Mouse (Mus musculus) CH12.LX (cell line): ENCODE data around the gene Pde4b. TPM values are rescaled to one million over a fixed set of nuclear protein-coding genes. Genes with fewer than 3 reads are reported as not detected.

Source experiments
- DNase-seq: peaks from one replicate; pipeline ENCODE4 v3.0.0-alpha.2; 2013; ENCODE audit errors: extremely low read depth
- H3K27ac ChIP-seq: 2 replicates; pipeline ENCODE4 v1.5.1; 2012; ENCODE audit warnings: low read depth, mild to moderate bottlenecking, control low read depth, moderate library complexity; ENCODE audit not compliant: insufficient read depth
- H3K27me3 ChIP-seq: replicated peaks from 2 replicates; pipeline ENCODE3; 2012; ENCODE audit warnings: inconsistent platforms
- H3K36me3 ChIP-seq, 2 experiments: replicated peaks in 1 of 2; 2 replicates each; pipeline versions ENCODE3 to v1.6.1; 2012; ENCODE audit warnings: inconsistent platforms in 1 of 2, low read length in 1 of 2, mild to moderate bottlenecking in 1 of 2, mixed read lengths in 1 of 2, moderate library complexity in 1 of 2; ENCODE audit not compliant: control insufficient read depth in 1 of 2, insufficient read depth in 1 of 2
- H3K4me1 ChIP-seq, 2 experiments: 2 replicates each; pipeline ENCODE4 v1.6.1; 2012; ENCODE audit warnings: inconsistent platforms in 1 of 2, moderate library complexity in 1 of 2; ENCODE audit not compliant: insufficient read depth in 2 of 2, control insufficient read depth in 1 of 2
- H3K4me2 ChIP-seq: 2 replicates; pipeline ENCODE4 v1.6.1; 2012; ENCODE audit warnings: low read depth, mild to moderate bottlenecking, control low read depth; ENCODE audit not compliant: poor library complexity, insufficient read depth, severe bottlenecking
- H3K4me3 ChIP-seq, 3 experiments: fragments of 150-350 bp in 1 of 3; sonication (generic) in 1 of 3; replicated peaks in 1 of 3; 2 replicates each; pipeline versions ENCODE3 to v1.5.1; 2011 to 2012; ENCODE audit warnings: low read depth in 2 of 3, low read length in 2 of 3, mild to moderate bottlenecking in 2 of 3, moderate library complexity in 2 of 3, control low read depth in 1 of 3, improper control_type of control experiment in 1 of 3, inconsistent platforms in 1 of 3, mixed read lengths in 1 of 3; ENCODE audit not compliant: poor library complexity in 1 of 3
- H3K79me2 ChIP-seq: replicated peaks from 2 replicates; pipeline ENCODE4 v1.6.1; 2012; ENCODE audit warnings: mild to moderate bottlenecking, moderate library complexity; ENCODE audit not compliant: control insufficient read depth, poor library complexity, insufficient read depth, severe bottlenecking; ENCODE audit errors: extremely low read depth
- H3K9ac ChIP-seq: 2 replicates; pipeline ENCODE4 v1.6.1; 2012; ENCODE audit warnings: low read depth, mild to moderate bottlenecking, control low read depth, moderate library complexity; ENCODE audit not compliant: insufficient read depth
- H3K9me3 ChIP-seq: replicated peaks from 2 replicates; pipeline ENCODE3; 2012; ENCODE audit warnings: low read length, inconsistent platforms, mixed read lengths
- BHLHE40 ChIP-seq: IDR thresholded peaks from 2 replicates; pipeline ENCODE4 v1.6.1; 2011; ENCODE audit warnings: mild to moderate bottlenecking, low read depth, low read length, improper control_type of control experiment
- CHD2 ChIP-seq: IDR thresholded peaks from 2 replicates; pipeline ENCODE4 v1.6.1; 2011; ENCODE audit warnings: low read length, improper control_type of control experiment
- EP300 ChIP-seq: IDR thresholded peaks from 2 replicates; pipeline ENCODE4 v1.6.1; 2011; ENCODE audit warnings: low read length, improper control_type of control experiment
- GABPA ChIP-seq: IDR thresholded peaks from 2 replicates; pipeline ENCODE4 v1.6.1; 2012; ENCODE audit warnings: low read depth, low read length, improper control_type of control experiment, inconsistent platforms; ENCODE audit not compliant: insufficient replicate concordance
- IRF4 ChIP-seq: IDR thresholded peaks from 2 replicates; pipeline ENCODE4 v1.6.1; 2014; ENCODE audit warnings: low read depth, mild to moderate bottlenecking, inconsistent platforms, low read length, improper control_type of control experiment
- JUN ChIP-seq: IDR thresholded peaks from 2 replicates; pipeline ENCODE4 v1.6.1; 2011; ENCODE audit warnings: low read depth, mild to moderate bottlenecking, low read length, improper control_type of control experiment, moderate library complexity; ENCODE audit not compliant: insufficient read depth
- JUND ChIP-seq: conservative IDR thresholded peaks from 2 replicates; pipeline ENCODE4 v1.6.1; 2011; ENCODE audit warnings: low read depth, low read length, improper control_type of control experiment
- NELFE ChIP-seq: IDR thresholded peaks from 2 replicates; pipeline ENCODE4 v1.6.1; 2011; ENCODE audit warnings: low read depth, low read length, improper control_type of control experiment
- PAX5 ChIP-seq: IDR thresholded peaks from 2 replicates; pipeline ENCODE4 v1.6.1; 2012; ENCODE audit warnings: low read length, inconsistent platforms, mixed read lengths
- POLR2AphosphoS2 ChIP-seq: IDR thresholded peaks from 2 replicates; pipeline ENCODE4 v1.6.1; 2011; ENCODE audit warnings: low read depth, low read length, improper control_type of control experiment
- RCOR1 ChIP-seq: conservative IDR thresholded peaks from 2 replicates; pipeline ENCODE4 v1.6.1; 2012; ENCODE audit warnings: low read depth, mild to moderate bottlenecking, inconsistent platforms, low read length, improper control_type of control experiment
- TBP ChIP-seq: conservative IDR thresholded peaks from 2 replicates; pipeline ENCODE4 v1.6.1; 2011; ENCODE audit warnings: low read depth, low read length, improper control_type of control experiment
- USF1 ChIP-seq: IDR thresholded peaks from 2 replicates; pipeline ENCODE4 v1.6.1; 2014; ENCODE audit warnings: low read depth, mild to moderate bottlenecking, inconsistent platforms, low read length, improper control_type of control experiment
- USF2 ChIP-seq: conservative IDR thresholded peaks from 2 replicates; pipeline ENCODE4 v1.6.1; 2011; ENCODE audit warnings: low read depth, low read length, improper control_type of control experiment
- ZMIZ1 ChIP-seq: IDR thresholded peaks from 2 replicates; pipeline ENCODE4 v1.6.1; 2012; ENCODE audit warnings: low read depth, mild to moderate bottlenecking, inconsistent platforms, low read length, improper control_type of control experiment
- ZNF384 ChIP-seq: IDR thresholded peaks from 2 replicates; pipeline ENCODE4 v1.6.1; 2012; ENCODE audit warnings: low read depth, low read length, improper control_type of control experiment, inconsistent platforms
- dilution Hi-C: fragments of 300-500 bp; cut with MboI; formaldehyde crosslinking; loops from 2 replicates; pipeline ENCODE4 v1.14.3; 2020; ENCODE audit warnings: low sequenced_read_pairs; ENCODE audit not compliant: extremely low pct_unique_long_range_greater_than_20kb, extremely low pct_ligation_motif_present
- in situ Hi-C: fragments of 300-500 bp; cut with MboI; formaldehyde crosslinking; loops from 3 replicates; pipeline ENCODE4 v1.14.3; 2019; ENCODE audit warnings: low sequenced_read_pairs, low pct_ligation_motif_present, low pct_unique_long_range_greater_than_20kb, mixed read lengths
- polyA plus RNA-seq: library from polyadenylated mRNA; unstranded; fragments of >175 nt; gene quantifications from 2 replicates; pipeline ENCODE4 v1.2.1, GENCODE M21; 2012; ENCODE audit warnings: low read depth; ENCODE audit not compliant: insufficient read length
- total RNA-seq, 2 experiments: library from RNA; depleted of rRNA; stranded (reverse); fragments of 300-350 nt in 1 of 2; fragments of >200 nt in 1 of 2; gene quantifications; 2 replicates each; pipeline ENCODE4 v1.2.3; 2012 to 2014

The Pde4b gene
- total and polyA plus RNA-seq, 3 experiments: 9.6 to 24.2 (median 21.8) TPM

DNA sequence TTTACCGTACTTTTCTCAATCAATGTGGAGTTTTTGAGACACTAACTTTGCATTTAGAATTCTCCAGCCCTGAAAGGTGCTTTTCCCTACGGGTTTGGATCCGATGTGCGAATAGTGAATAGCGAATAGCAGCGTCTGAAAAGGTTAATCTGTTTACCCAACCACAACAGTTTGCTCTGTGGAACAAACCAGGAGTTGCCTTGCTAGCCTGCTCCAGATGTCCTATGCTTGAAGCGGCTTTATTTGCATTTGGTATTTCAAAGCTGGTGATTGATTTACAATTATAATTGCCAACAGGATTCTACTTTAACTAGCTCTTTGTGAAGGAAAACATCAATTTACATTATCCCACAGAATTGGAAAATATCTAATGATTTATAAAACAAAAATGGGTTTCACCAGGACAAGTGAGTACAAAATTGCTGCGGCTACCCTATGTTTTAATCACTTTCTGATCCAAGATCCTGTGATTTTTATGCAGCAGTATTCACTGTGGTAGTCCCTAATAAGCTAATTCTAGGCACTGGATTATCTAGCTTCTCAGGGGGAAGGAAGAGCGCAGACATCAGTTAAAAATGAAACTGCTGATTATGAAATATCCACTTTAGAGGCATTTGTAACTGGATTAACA, 280.9 kb downstream of the Pde4b start:
- TF ChIP-seq EP300: no peak
- no peak for TF ChIP-seq GABPA
- no peak for TF ChIP-seq TBP
- no peak for TF ChIP-seq IRF4
- no peak for TF ChIP-seq ZMIZ1
- TF ChIP-seq BHLHE40: no peak
- TF ChIP-seq ZNF384: no peak
- TF ChIP-seq PAX5: no peak
- no peak for TF ChIP-seq POLR2AphosphoS2
- Histone ChIP-seq H3K27me3 (no peaks in the 10 kb centered on the region), H3K27ac (no peak overlapping the region), H3K9me3 (no peaks in the 10 kb centered on the region), H3K36me3 (no peaks in the 10 kb centered on the region), H3K4me2 (no peak overlapping the region), H3K4me1 (0 out of 4 replicates have a peak, but pooled peaks cover 0 to under 1% of the 10 kb centered on the region in 2 experiments), H3K9ac (no peak overlapping the region), H3K79me2 (no peaks in the 10 kb centered on the region), H3K4me3 (no peak overlapping the region)
- dilution Hi-C loops: no loop called here
- in situ Hi-C loops: no loop called here
- no peak for DNase-seq

DNA sequence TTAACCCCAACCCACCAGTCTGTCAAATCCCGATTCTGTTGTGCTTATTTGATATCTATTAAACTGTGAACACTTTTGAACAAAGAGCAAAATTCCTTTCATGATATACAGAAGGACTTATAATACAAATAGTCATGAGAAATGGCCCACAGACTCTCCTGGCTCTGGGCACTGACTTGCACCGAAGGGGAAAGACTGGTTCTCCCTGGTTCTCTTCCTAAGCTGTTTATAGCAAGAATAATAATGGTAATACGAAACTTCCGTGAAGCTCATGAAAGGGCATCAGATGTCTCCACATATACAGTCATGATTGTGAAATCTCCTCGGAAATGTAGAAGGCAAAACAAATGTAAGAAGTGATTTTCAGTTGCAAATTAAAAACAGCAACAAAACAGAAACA, 287.3 kb downstream of the Pde4b start:
- Histone ChIP-seq H3K79me2 (no peaks in the 10 kb centered on the region), H3K4me3 (no peak overlapping the region), H3K4me1 (peaks cover 2 to 4% of the 10 kb centered on the region in 2 experiments; a peak in 1 of 4 replicates), H3K9ac (no peak overlapping the region), H3K9me3 (no peaks in the 10 kb centered on the region), H3K36me3 (no peaks in the 10 kb centered on the region), H3K4me2 (no peak overlapping the region), H3K27me3 (no peaks in the 10 kb centered on the region), H3K27ac (no peak overlapping the region)
- no peak for DNase-seq
- in situ Hi-C loops: no loop called here
- no peak for TF ChIP-seq CHD2
- dilution Hi-C loops: no loop called here

DNA sequence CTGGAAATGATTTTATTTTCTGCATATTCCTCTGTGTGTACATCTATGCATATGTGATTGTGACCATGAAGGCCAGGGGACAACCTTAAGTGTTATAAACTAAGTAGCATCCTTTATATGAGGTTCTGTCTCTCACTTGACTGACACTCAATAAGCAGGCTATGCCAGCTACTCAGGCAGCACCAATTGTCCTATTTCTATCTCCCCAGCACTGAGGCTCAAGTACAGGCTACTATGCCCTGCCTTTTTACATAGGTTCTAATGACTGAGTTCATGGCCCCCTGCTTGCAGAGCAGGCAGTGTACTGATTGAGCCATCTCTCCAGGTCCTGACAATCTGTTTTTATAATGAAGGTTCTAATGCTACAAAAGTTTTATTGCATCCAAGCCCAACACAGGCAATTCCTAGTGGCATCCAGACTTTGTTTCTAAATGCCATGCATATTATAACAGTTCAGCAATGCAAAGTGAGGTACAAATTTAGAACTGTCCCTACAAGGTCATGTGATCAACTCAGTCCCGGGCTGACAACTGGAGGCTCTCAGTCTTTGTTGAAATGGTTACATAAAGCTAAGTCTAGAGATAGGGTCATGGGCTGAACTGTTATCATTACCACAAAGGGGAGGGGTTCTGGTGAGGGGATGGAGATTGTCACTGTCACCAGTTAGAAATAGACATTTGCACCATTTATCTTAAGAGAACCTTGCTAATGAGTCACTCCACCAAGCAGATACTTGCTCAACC, 295.6 kb downstream of the Pde4b start:
- no peak for DNase-seq
- no peak overlapping the region for H3K4me3 ChIP-seq
- no peaks in the 10 kb centered on the region for H3K36me3 ChIP-seq
- H3K79me2 ChIP-seq: no peaks in the 10 kb centered on the region
- dilution Hi-C loops (no loop called here), in situ Hi-C loops (no loop called here)
- no peak for TF ChIP-seq NELFE
- TF ChIP-seq JUND: no peak
- TF ChIP-seq ZMIZ1: no peak
- no peak for TF ChIP-seq GABPA
- peak; percentile 55 for TF ChIP-seq USF1
- no peak for TF ChIP-seq TBP
- no peak for TF ChIP-seq JUN
- no peak for TF ChIP-seq PAX5
- TF ChIP-seq USF2: peak; percentile 36; the same call in 1 of the 2 replicates
- no peak for TF ChIP-seq RCOR1
- H3K4me1 ChIP-seq: peaks cover 3 to 6% of the 10 kb centered on the region in 2 experiments; a peak in 3 of 4 replicates
- no peak overlapping the region for H3K4me2 ChIP-seq
- H3K9ac ChIP-seq: no peak overlapping the region
- H3K9me3 ChIP-seq: no peaks in the 10 kb centered on the region
- no peak overlapping the region for H3K27ac ChIP-seq
- no peaks in the 10 kb centered on the region for H3K27me3 ChIP-seq
